Mouse (Mus musculus): ENCODE results near the gene Rexo1.

GRCm38 (mm10) chr10:80578911-80579310 is 17.6 kb upstream of the Rexo1 start:
- TF ChIP-seq CTCF (IDR thresholded peaks at IDR 0.05; ENCODE audit: borderline replicate concordance, control insufficient read depth, extremely low read depth, insufficient read depth, low read length, poor library complexity) (peak; percentile 64; the same call in 1 of the 2 replicates), POLR2A (IDR thresholded peaks at IDR 0.05; ENCODE audit: control insufficient read depth, extremely low read depth, insufficient read depth, low read length, poor library complexity) (no peak)
